Mouse (Mus musculus) left cerebral cortex, adult 9 months (tissue): ENCODE data around the gene Prg2.

ENCODE experiments used
- DNase-seq, 2 experiments: peaks; one replicate each; pipeline ENCODE4 v3.0.0; 2022; ENCODE audit warnings: low spot score in 2 of 2

Prg2 gene

DNA sequence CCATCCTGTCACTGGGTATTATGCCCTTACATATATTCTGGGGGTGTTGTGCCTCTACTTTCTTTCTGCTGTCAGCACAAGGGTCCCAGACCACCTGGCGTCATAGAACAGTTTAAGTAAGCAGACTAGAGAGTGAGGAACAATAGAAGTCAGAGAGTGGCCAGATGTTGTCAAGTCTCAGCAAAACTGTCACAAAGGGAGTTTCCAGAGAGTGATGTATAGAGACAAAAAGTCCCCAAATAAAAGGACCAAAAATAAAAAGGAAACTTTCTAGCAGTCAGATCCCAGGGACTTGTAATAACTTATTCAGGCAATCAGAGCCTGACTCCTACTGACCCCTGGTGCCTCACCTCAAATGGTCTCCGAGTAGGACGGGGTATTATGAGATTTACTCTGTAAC is 18.4 kb upstream of the Prg2 start:
- DNase-seq = no peak

DNA sequence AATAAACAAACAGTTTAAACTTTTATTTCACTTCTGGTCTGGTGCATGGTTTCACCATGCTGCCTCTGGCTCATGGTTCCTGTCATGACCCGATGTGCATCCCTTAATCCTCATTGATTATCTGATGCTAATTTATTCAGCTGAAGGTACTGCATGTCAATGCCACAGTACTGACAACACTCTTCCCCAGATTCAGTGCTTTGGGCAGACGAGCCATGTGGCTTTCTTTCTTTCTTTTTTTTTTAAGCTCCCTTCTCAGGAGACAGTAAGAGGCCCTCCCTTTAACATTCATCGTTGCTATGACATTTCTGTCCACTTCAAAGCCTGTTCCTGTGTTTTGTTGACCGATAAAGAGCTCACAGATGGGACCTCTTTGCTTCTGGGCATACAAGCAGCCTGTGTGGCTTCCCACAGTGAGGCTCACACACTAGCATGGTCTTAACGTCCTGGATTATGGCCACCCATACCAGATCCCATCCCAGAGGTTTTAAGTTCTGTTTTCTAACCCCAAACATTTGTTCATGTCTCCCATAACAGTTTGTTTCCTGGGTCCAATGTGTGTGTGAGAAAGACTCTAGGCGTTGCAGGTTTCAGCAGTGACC is 17.3 kb upstream of the Prg2 start:
- DNase-seq = no peak

DNA sequence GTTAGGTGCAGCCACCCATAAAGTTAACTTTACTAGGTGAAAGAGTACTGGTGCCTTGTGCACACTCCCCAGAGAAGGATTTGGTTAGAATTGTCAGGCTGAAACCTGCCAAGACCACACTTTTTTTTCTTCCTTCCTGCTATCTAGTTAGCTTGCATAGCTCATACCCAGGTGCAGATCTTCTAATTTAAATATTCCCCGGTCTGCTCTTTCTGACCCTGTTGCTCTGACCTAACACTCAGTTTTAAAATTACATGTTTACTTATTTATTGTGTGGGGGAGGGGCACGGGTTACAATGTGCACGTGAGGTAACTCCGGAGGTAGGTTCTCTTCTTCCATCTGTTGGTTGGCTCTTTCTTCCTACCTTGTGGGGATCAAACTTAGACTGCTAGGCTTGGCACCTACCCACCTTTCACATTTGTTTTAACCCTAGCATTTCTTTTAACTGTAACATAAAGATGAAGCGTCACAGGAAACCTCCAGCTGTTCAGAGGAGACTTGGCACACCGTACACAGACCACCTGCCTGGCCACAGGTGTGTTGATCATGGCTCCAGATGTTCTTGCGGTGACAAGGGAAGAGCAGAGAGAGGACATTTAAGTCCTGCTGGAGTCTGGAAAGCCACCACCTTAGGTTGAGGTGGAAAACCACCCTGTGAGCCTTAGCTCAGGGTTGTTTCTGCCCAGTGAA is 16.0 kb upstream of the Prg2 start:
- DNase-seq = no peak

DNA sequence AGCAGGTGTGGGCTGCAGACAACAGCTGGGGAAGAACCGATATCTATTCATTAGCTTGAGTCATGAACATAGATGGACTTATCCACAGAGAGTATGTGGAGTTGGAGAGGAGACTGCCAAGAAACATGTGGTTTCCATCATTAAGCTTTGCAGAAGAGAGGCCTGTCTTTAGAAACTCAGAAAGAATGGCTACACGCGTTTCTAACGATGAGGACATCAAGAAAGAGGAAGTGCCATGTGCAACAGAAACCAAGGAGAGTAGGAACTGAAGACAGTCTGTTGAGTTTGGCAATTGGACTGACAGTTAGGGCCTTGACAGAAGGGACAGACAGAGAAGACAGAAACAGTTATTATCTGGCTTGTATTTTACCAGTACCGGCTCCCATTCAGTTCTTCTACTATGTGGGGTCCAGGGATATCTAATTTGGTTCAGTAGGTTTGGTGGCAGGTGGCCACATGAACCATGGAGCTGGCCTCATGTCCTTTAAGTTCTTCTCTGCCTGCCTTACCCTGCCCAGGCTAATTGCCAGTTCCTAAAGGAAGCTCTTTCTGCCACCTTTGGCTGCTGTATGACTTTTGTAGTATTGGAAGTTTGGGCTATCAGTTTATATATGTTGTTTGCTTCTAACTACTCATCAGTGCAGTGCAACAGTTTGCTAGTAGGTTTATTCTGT is 12.8 kb upstream of the Prg2 start:
- DNase-seq = no peak

DNA sequence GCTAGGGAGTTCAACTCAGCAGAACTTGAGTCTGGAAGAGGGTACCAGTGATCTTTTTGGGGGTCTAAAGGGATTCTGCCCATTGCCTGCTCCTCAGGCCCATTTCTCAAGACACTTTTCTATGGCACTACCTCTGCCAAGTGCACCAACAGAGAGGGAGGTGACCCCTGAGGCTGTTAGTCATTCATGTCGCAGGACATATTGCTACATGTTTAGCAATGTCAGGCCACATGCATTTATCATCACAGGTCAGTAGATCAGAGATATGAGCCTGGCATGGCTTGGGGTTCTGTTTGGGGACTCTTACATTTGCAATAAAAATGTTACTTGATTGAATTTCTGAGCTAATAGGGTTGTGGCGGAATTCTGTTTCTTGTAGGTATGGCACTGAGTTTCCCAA is 4.7 kb upstream of the Prg2 start:
- no peak for DNase-seq

DNA sequence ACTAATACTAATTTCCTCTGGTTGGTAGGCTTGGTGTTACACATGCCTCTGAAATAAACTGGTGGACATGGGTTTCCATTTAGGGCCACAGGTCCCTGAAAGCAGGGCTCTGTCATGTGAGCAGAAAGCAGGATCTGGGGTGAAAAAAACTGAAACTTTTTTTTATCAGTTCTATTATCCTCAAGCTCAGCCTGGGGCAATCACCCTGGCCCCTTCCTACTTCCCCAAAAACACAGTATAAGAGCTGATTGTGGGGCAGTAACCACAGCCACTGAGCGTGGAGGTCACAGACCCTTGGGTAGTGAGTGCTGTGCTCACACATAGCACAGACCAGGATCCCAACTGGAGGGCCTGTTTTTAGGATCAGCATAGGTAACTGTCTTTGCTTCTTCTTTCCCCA is 7.7 kb downstream of the Prg2 start, which contains the start of gene Prg3:
Gene Prg3 (plus strand): TSS at position 286 of the 400 bp plus-strand sequence.
- no peak for DNase-seq

DNA sequence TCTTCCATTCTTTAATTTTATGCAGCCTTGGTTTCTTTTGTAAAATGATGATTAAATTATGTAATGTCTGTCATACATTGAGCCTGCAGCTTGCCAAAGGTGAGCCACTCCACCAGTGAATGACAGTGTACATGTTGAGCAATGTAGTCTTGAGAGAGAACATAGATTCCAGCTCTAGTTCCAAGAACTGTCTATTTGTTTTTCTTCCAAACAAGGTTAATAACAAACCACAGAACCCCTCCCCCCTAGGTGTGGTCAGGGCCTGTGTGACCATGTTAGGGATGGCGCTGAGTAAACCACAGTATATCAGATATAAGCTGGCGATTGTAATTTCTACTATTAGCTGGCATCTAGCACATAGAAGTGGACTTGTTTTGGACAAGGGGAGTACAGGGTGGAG is 16.1 kb downstream of the Prg2 start:
- no peak for DNase-seq

DNA sequence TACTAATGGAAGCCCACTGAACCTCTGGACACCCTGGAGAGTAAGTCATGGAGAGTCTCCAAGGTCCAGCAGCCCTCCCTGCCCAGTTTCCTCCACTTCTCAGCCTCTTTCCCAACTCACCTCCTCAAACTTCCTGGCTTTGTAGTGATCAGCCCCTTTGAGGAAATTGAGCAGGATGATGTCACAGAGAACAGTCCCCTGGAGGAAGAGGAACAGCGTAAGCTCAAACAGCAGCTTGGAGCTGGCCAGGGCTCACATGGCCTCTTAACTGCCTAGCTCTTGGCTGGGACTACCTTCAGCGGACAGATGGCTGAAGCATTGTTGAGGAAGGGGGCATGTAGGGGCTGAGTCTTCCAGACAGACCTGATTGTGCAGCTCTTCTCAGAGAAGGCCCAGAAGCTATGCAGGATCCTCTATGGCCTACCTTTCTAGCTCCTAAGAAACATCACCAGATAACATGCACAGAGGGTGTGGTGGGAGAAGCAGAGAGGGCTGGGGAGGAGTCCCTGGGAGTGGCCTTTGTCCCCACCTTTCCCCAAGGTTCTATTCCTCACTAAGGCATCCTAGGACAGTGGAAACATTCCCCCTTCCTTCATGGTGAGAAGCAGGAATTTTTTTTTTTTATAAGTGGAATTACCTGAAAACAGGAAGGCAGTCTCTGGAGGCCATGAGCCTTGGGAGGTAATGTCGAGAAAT is 19.4 kb downstream of the Prg2 start:
- DNase-seq = no peak

DNA sequence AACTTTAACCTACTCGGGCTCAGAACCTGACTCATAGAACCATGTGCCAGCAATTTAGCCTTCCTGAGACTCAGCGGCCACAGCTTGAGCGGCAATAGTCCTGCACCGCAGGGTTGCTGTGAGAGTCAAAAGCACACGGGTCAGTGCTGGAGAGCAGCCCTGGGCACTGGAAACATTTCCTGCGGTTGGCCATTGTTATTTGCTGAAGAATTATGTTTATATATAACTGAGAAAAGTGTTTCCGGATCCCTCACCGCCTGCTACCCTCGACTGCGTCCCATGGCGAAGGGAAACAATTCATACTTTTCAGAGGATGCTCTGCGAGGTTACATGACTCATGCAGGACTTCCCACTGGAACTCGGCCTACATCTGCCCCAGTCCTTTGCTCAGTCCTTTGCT is 21.2 kb downstream of the Prg2 start:
- no peak for DNase-seq

DNA sequence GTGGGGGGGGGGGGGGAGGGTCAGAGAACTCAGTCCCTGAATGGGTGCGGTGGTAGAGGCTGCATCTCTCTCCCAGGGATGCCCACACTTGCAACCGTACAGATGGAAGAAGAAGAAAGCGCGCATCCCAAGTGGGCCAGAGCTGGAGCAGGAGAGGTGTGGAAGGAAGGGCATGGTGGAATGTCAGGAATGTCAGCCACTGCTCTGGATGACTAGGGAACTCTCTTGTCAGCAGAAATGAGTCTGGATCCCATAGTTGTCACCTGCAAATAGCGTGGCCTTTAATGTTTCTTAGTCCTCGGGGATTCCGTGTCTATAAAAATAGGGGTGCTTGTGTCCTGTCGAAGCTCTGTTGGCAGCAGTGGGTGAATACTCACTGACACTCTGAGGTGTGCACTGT is 22.3 kb downstream of the Prg2 start:
- no peak for DNase-seq

DNA sequence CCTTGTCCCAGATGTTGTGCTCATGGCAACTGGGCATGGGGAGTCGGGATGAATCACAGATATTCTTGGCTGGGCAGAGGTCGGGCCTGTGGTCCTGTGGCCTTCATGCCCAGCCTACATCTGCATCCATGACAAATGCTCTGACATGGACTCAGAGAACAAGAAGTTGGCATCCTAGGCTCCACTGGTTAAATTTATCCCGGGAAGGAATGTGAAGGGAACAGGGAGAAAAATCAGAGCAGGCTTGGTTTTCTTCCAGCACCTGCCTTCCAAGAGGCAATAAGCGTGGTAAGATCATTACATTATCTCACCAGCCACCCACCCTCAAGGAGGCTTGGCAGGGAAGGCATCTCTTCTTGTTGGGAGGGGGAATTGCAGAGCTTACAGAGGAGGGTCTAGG is 24.1 kb downstream of the Prg2 start:
- DNase-seq = peak; percentile 26 to 73

DNA sequence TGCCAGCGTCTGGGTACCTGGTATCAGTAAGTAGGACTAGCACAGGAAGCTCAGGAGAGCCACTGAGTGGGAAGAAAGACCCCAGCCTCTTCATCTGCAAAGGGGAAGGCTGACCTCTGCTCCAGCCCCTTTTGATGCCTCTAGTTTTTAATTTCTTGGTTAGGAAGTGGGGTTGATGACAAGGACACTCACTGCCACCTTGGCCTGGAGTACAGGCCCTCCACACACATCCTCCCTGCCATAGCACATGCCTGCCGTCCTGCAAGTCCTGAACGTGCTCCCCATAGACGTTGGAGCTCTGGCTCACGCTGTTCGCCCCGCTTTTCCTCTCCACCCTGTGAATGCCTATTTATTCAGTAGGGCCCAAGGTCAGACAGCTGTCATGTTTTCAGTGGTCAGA is 26.3 kb downstream of the Prg2 start:
- DNase-seq = no peak

DNA sequence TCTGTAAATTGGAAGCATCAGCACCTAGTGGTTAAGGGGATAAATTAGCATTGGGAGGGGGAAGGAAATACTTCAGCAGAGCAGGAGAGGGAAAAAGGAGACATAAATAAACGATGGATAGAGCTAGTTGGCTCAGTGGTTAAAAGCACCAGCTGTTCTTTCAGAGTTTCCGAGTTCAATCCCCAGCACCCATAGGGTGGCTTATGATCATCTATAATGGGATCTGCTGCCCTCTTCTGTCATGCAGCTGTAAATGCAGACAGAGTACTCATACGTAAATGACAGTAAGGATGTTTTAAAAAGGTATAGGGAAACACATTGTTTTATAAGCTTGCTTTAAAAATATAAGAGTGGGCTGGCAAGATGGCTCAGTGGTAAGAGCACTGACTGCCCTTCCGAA is 27.5 kb downstream of the Prg2 start:
- DNase-seq = no peak

DNA sequence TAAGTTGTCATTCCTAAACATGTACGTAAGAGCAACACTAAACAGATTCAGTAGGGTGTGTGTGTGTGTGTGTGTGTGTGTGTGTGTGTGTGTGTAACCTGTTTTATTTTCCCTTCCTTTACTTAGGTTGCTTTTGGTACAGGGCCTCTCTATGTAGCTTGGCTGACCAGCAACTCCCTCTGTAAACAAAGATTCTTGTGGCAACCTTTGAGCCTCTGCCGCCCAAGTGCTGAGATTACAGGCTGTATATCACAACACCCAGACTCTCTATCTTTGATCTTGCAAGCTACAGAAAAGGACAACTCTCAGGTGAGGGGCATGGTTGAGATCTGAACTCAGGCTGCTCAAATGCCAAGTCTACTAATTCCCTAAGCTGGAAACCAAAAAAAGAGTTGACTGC is 29.0 kb downstream of the Prg2 start:
- no peak for DNase-seq

DNA sequence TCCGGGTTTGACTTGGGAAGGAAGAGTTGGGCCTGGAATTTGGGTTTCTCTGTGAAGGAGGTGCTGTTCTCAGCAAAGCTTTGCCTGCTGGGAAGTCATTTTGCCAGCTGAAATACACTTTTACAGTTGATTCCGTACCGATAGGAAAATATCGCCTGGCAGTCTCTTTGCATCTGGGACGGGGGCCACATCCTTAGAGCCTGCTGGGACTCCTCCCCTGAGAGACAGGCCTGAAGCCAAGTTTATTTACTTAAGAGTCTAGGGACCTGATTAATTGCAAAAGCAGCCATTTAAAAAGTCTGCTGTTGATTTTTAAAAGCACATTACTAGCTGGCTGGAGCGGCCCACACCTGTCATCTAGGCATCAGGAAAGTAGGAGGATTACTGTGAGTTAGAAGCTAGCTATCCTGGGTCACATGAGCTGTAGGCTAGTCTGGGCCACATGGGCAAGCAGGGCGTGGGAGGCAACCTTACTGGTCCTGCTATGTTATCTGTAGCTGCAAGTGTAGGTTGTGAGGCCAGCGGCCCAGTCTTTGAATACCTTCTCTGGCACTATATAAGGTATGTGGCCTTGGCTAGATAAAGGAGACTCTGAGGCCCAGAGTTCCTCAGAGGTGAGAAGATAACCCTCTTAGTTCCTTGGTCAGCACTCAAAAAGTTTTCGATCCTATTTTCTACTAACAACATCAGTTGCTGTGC is 31.8 kb downstream of the Prg2 start:
- no peak for DNase-seq

DNA sequence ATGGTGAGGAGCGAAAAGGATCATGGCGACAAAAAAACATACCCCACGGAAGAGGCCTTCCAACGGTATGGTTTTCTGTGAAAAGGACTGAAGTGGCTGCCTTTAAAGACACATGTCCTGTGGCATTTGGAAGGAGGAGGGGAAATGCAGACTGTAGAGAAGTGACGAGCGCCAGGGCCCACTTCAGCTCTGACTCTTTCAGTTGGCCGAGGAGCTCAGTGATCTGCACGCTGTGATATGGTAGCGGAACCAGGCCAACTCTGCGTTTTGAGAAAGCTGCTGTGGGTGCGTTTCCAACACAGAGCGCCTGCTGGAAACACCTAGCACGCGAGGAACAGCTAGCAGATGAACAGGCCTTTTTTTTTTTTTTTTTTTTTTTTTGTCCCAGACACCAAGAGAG is 32.4 kb downstream of the Prg2 start:
- DNase-seq = no peak

DNA sequence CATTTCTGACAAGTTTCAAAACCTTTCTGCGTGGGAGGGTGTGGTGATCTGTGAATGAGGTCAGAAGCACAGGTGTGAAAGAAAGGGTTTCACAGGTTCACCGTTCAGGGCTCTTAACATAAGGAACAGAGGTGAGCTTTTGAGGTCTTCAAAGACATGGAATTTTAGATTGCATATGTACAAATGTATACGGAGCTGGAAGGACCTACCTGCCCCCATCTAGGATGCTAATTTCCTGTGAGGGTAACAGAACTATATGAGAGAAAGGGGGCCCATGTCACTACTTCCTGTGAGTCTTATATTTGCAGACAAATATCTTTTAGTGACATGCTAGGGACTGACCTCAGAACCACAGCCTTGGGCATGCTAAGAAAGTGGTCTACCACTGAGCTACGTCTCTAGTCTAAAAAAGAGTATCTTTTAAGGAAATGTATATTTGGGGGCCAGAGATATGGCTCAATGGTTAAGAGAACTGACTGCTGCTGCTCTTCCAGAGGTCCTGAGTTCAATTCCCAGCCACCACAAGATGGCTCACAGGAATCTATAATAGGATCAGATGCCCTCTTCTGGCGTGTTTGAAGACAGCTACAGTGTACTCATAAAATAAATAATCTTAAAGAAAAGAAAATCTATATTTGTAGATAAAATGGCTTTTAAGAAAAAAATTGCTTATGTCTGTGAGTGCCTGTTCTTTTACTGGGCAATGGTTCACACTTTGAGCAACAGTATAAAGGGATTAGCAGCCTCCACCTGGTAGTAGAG is 33.7 kb downstream of the Prg2 start:
- no peak for DNase-seq

DNA sequence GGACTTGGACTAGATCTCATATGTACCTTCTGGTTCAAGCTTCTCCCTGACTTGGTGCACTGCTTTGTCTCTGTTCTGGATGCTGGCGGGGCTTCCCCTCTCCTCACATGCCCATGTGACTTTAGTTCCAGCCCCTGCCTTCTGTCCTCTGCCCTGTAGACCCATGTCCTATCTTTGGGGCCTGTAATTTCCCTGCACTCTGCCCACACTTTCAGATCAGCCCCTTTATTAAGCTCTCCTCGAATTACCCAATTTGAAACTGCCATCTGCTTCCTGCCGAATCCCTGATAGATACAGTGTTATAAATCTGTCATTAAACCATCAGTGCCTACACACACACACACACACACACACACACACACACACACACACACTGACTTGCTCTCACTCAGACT is 34.3 kb downstream of the Prg2 start:
- DNase-seq = no peak

DNA sequence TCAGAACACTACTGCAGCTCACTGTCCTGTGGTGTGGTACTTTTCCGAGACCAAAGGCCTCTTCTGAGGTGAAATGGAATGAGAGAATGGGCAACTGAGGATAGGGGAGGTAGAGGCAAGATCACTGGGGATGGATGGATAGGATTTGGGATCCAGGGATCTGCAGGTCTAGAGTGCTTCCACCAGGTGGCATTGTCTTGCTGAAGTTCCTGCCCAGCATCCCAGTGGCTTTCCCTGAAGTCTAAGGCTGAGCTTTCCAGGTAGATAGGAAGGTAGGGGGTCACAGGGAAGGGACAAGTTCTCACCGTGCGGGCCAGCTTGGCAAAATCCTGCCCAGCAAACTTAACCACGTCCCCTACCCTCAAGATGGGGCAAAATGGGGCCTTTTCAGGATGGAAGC is 41.8 kb downstream of the Prg2 start:
- no peak for DNase-seq

DNA sequence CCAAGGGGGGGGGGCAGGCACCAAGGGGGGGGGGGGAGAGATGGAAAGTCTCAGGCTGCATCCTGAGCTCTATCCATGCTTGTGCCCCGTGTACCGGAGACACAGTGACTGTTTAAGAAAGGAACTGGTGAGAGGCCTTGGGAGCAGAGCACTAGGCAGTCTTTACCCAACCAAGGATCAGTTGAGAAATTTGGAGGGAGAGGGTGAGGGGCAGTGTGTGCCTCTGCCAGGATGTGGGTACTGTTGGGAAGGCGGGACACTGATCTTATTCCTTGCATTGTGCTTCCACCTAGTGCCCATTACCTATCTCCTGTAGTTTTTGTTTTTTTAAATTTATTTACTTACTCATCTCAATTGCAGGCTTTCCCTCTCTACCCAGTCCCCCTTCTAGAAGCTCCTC is 45.9 kb downstream of the Prg2 start:
- no peak for DNase-seq

DNA sequence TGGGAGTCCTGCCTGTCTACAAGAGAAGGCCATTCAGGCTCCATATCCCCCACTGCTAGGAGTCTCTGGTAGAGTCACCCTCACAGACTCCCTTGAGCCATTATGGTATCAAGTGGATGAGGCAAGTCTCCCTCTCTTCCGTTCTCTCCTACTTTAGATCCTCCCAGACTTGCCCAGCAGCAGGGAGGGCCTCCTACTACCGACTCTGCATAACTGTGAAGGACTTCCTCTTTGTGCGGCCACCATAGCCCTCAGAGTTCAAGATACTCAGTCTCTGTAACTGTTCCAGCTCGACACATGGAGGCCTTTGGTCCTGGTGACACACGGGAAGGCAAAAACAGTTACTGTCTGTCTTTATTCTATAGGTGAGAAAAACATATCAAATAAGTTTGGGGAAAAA is 47.0 kb downstream of the Prg2 start:
- no peak for DNase-seq
